Mouse (Mus musculus): ENCODE data around the gene Gpc5.

- no peak for TF ChIP-seq POLR2A (IDR thresholded peaks at IDR 0.05; ENCODE audit: extremely low read depth, insufficient read depth, low read length)
- no peak for TF ChIP-seq CTCF (IDR thresholded peaks at IDR 0.05; ENCODE audit: low read depth, low read length)
Measured at GRCm38 (mm10) chr14:115051106-115051760, 40.8 kb upstream of the Gpc5 start.
